In the genomic region with DNA sequence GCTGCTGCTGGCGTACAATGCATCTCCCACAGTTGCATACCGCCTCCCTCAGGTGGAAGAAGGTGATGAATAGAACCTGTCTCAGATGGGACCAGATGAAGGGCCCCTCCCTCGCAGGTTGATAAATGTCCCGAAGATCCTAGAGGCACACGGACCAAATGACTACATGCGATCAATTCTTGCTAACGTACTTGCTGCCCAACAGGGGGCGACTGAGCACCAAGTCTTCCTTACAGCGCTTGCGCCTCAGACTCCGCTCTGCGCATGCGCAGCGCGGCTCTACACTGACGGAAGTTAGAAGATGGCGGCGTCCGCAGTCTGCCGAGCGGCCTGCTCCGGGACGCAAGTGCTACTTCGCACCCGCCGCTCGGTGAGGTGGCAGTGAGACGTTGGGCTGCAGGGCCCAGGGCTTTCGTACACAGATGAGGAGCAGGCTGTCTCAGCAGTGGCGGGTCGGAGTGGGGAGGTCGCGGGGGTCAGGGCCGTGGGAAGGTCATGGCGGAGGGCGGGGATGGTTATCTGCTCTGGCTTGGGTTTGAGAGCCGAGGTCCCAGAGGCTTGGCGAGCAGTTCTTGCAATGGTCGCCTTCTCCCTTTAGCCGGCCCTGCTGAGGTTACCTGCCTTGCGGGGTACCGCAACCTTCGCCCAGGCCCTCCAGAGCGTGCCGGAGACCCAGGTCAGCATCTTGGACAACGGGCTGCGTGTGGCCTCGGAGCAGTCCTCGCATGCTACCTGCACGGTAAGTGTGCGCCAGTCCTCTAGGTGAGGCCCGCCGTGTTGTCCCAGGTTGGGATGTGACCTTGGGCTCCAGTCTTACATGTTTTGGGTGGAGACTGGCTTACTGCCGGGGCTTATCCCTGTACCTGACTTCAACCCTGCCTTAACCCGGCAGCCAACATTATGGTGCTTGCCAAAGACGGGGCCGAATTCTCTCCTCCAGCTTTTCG, we compare ENCODE assay signal across 8 mouse cellular contexts. TPM values are rescaled to one million over a fixed set of nuclear protein-coding genes. Genes with fewer than 3 reads are reported as not detected.
DNase-seq lines count a peak whose midpoint lies in the region; ATAC-seq and TF ChIP-seq lines count a peak whose summit lies in the region.

TSS of gene Uqcrc1 (plus strand) at position 216 of the 947 bp plus-strand sequence.

- peaks cover 28% of the 10 kb centered on the region for H3K36me3 ChIP-seq in ES-Bruce4 (ENCODE audit: control insufficient read depth, insufficient read depth, low read length, poor library complexity, severe bottlenecking)
- peaks cover 37% of the 10 kb centered on the region for H3K36me3 ChIP-seq in forebrain, embryonic 13.5 days (ENCODE audit: poor library complexity, severe bottlenecking)
- peaks cover 31% of the 10 kb centered on the region for H3K36me3 ChIP-seq in liver, postnatal 0 days (replicated peaks; ENCODE audit: insufficient read depth, low read length)
- peaks cover 8% of the 10 kb centered on the region for H3K36me3 ChIP-seq in neural tube, embryonic 14.5 days (ENCODE audit: control insufficient read depth, insufficient read depth, low read length)

- H3K9me3 ChIP-seq in ES-Bruce4 (replicated peaks; ENCODE audit: control insufficient read depth, insufficient read depth, low read length, poor library complexity, severe bottlenecking) = no peaks in the 10 kb centered on the region
- H3K9me3 ChIP-seq in forebrain, embryonic 13.5 days (replicated peaks) = no peaks in the 10 kb centered on the region
- H3K9me3 ChIP-seq in liver, postnatal 0 days (ENCODE audit: low read length) = no peaks in the 10 kb centered on the region
- no peaks in the 10 kb centered on the region for H3K9me3 ChIP-seq in neural tube, embryonic 14.5 days (ENCODE audit: control insufficient read depth, low read length)

- peak; percentile 95 to 97 for DNase-seq in heart, postnatal 10 days
- peak; percentile 93 for DNase-seq in large intestine, adult 2 months (ENCODE audit: low read depth, low spot score)
- DNase-seq in liver, postnatal 0 days = peak; percentile 97
- DNase-seq in testis, postnatal 10 days (ENCODE audit: low spot score) = peak; percentile 97

- H3K4me1 ChIP-seq in ES-Bruce4 (ENCODE audit: control insufficient read depth, insufficient read depth, low read length) = peaks cover 2% of the 10 kb centered on the region
- H3K4me1 ChIP-seq in forebrain, embryonic 13.5 days = peaks cover 6% of the 10 kb centered on the region
- H3K4me1 ChIP-seq in liver, postnatal 0 days (ENCODE audit: insufficient read depth) = no peaks in the 10 kb centered on the region
- peaks cover 4% of the 10 kb centered on the region for H3K4me1 ChIP-seq in neural tube, embryonic 14.5 days (ENCODE audit: control insufficient read depth, insufficient read depth, low read length)

- peak; percentile 49; the same call in 1 of the 2 replicates for TF ChIP-seq EP300 in ES-Bruce4 (IDR thresholded peaks at IDR 0.05; ENCODE audit: insufficient read depth, low read depth, low read length)
- TF ChIP-seq EP300 in liver, postnatal 0 days (IDR thresholded peaks at IDR 0.05; ENCODE audit: low read depth) = no peak

- peak within 1 kb of the TSS; percentile 87 for H3K4me2 ChIP-seq in forebrain, embryonic 13.5 days
- H3K4me2 ChIP-seq in liver, postnatal 0 days (ENCODE audit: low read depth, low read length) = peak within 1 kb of the TSS; percentile 84
- peak within 1 kb of the TSS; percentile 58 for H3K4me2 ChIP-seq in neural tube, embryonic 14.5 days (ENCODE audit: low read depth, low read length)

- no peaks in the 10 kb centered on the region for H3K27me3 ChIP-seq in ES-Bruce4 (ENCODE audit: control insufficient read depth, insufficient read depth, low read length, poor library complexity, severe bottlenecking)
- H3K27me3 ChIP-seq in forebrain, embryonic 13.5 days = no peaks in the 10 kb centered on the region
- H3K27me3 ChIP-seq in liver, postnatal 0 days (ENCODE audit: insufficient read depth, low read length) = no peaks in the 10 kb centered on the region
- H3K27me3 ChIP-seq in neural tube, embryonic 14.5 days (ENCODE audit: control insufficient read depth, insufficient read depth, low read length) = no peaks in the 10 kb centered on the region

- ATAC-seq in cerebellum, adult (ENCODE audit: insufficient number of reproducible peaks, low FRiP score, low TSS enrichment) = peak; percentile 95
- ATAC-seq in forebrain, embryonic 13.5 days = peak; percentile 93
- ATAC-seq in liver, postnatal 0 days = peak; percentile 90
- peak; percentile 92 for ATAC-seq in neural tube, embryonic 14.5 days (ENCODE audit: low read depth)

- intact Hi-C loops in heart, postnatal 10 days (cut with DNase I) = loop anchor here (2.0 to 5.0 kb wide), 2 partner anchors 52 to 129 kb away; partner anchors contain the start of gene Nckipsd

- 0 out of 2 replicates have a peak within 1 kb of the TSS, but pooled peaks have one; percentile 1 for H3K27ac ChIP-seq in ES-Bruce4 (ENCODE audit: insufficient read depth, low read length)
- 0 out of 2 replicates have a peak within 1 kb of the TSS, but pooled peaks have one; percentile 10 for H3K27ac ChIP-seq in forebrain, embryonic 13.5 days
- H3K27ac ChIP-seq in liver, postnatal 0 days (ENCODE audit: low read depth) = peak within 1 kb of the TSS; percentile 71
- H3K27ac ChIP-seq in neural tube, embryonic 14.5 days (ENCODE audit: low read depth, low read length) = peak within 1 kb of the TSS; percentile 69

- H3K9ac ChIP-seq in ES-Bruce4 (ENCODE audit: low read depth, poor library complexity, severe bottlenecking) = peak within 1 kb of the TSS; percentile 65
- H3K9ac ChIP-seq in forebrain, embryonic 13.5 days = peak within 1 kb of the TSS; percentile 89
- peak within 1 kb of the TSS; percentile 90 for H3K9ac ChIP-seq in liver, postnatal 0 days (replicated peaks)
- peak within 1 kb of the TSS; percentile 90 for H3K9ac ChIP-seq in neural tube, embryonic 14.5 days (replicated peaks; ENCODE audit: low read depth, low read length)

- peak; percentile 77 for TF ChIP-seq CTCF in ES-Bruce4 (IDR thresholded peaks at IDR 0.05; ENCODE audit: low read depth, low read length)
- peak; percentile 99 for TF ChIP-seq CTCF in liver, postnatal 0 days (IDR thresholded peaks at IDR 0.05; ENCODE audit: low read depth)

- 2% methylated on average over 58 of the region's 58 CpGs for WGBS in forebrain, embryonic 13.5 days
- WGBS in large intestine, adult 2 months = under 1% methylated on average over 57 of the region's 58 CpGs
- under 1% methylated on average over 58 of the region's 58 CpGs for WGBS in liver, postnatal 0 days (ENCODE audit: insufficient replicate concordance)
- 1% methylated on average over 58 of the region's 58 CpGs for WGBS in neural tube, embryonic 14.5 days

- peak within 1 kb of the TSS; percentile 88 for H3K4me3 ChIP-seq in ES-Bruce4 (ENCODE audit: low read depth, low read length)
- peak within 1 kb of the TSS; percentile 98 for H3K4me3 ChIP-seq in forebrain, embryonic 13.5 days
- peak within 1 kb of the TSS; percentile 82 for H3K4me3 ChIP-seq in liver, postnatal 0 days (ENCODE audit: low read depth, low read length)
- peak within 1 kb of the TSS; percentile 93 for H3K4me3 ChIP-seq in neural tube, embryonic 14.5 days (ENCODE audit: low read depth, low read length)

- TF ChIP-seq POLR2A in ES-Bruce4 (IDR thresholded peaks at IDR 0.05; ENCODE audit: insufficient read depth, low read length) = peak; percentile 85

RNA-seq across cellular contexts. Expression of gene Uqcrc1, which starts in this region (rescaled TPM):
- 183 and 193 TPM in 2 replicates for polyA plus RNA-seq in ES-Bruce4 (2011; ENCODE audit: insufficient read depth, insufficient read length, low read depth, missing spikeins)
- 361 and 379 TPM in 2 replicates for polyA plus RNA-seq in forebrain, embryonic 13.5 days (2015; fragmentation: Nextera tagmentation; extraction: Ambion mirVana)
- total RNA-seq in heart, postnatal 10 days (2021) = 1,000 to 10,000 TPM; 1,923 to 1,927 TPM
- polyA plus RNA-seq in large intestine, adult 2 months (2012; rRNA removed) = 866 and 953 TPM in 2 replicates
- polyA plus RNA-seq in liver, postnatal 0 days (2015; fragmentation: Nextera tagmentation; extraction: Ambion mirVana) = 333 and 345 TPM in 2 replicates
- polyA plus RNA-seq in neural tube, embryonic 14.5 days (2014; fragmentation: Nextera tagmentation; extraction: Ambion mirVana) = 480 and 510 TPM in 2 replicates

Comparison
In these comparisons a context has a peak if more than half of its experiments do, and no peak if none do; other contexts are left out.
1. Peak in every context shown above with its lines: DNase-seq, ATAC-seq, H3K4me3 ChIP-seq and H3K27ac ChIP-seq.
2. H3K27ac ChIP-seq: peak in every context shown above with its lines; median percentile 71 in liver, postnatal 0 days; 69 in neural tube, embryonic 14.5 days; 10 in forebrain, embryonic 13.5 days; 1 in ES-Bruce4.